Mouse (Mus musculus): Measurements from ENCODE around the gene Dgkh. TPM values are rescaled to one million over a fixed set of nuclear protein-coding genes. Genes with fewer than 3 reads are reported as not detected.
A peak's percentile ranks its signal among the peaks of the same experiment; 100 is the strongest.

Dgkh gene
- 6.6 and 6.8 TPM in 2 replicates for polyA plus RNA-seq (2012; ENCODE audit: insufficient read depth, insufficient read length, missing spikeins)

DNA sequence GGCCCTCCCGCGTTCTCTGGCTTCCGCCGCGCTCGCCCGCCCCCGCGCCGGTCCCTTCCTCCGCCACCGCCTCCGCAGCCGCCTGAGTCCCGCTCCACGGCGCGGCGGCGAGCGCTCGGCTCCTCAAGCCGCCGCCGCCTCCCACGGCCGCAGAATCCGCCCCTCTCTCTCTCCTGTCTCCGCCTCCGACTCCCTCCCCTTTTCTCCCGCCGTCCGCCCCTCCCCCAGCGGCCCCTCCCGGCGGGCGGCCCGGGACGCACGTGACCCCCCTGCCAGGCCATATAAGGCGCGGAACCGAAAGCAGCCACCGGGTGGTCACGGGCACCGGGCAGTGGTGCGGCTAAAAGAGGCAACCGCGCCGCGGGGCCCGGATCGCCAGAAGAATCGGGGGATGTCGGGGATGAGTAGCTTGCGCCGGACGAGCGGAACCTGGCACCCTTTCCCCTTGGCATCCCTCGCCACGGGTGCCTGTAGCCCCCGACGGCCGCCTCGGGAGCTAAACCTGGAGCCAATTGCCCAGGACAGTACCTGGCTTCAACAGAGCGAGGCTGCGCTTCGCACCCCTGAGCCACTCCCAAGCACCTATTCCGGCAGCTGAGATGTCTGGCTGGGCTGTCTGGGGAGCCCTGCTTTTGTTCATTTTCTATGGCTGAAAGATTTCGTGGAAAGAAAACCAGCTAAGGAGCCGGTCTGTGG lies at the start of gene Dgkh:
TSS of gene Dgkh (minus strand) at position 160 of the 696 bp plus-strand sequence.
- Histone ChIP-seq H3K4me3 (ENCODE audit: insufficient read depth, low read length) (peak within 1 kb of the TSS; percentile 94), H3K4me1 (ENCODE audit: control insufficient read depth, insufficient read depth, low read length) (peaks cover 22% of the 10 kb centered on the region), H3K27ac (ENCODE audit: insufficient read depth, low read depth, low read length) (peak within 1 kb of the TSS; percentile 76)
- TF ChIP-seq POLR2A (IDR thresholded peaks at IDR 0.05; ENCODE audit: borderline replicate concordance, low read depth, low read length) (no peak), CTCF (IDR thresholded peaks at IDR 0.05; ENCODE audit: low read depth, low read length) (no peak)

DNA sequence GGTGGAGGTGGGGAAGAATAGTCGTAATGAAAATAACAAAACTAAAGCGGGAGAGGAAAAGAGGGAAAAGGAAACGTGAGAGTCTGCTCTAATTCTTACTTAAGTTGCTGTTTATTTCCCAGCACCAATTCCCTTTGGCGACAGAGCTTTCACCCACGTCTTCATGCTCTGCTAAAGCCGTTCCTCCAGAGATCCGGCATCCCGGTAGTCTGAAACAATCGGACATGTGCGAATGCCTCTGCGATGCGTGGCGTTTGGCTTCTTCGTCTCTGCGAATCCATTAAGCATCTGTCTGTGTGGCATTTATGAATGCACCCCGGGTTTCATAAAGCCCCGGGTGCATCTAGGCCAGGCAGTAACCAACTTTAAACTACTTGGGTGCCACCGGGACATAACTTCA lies 44.6 kb upstream of the Dgkh start:
- Histone ChIP-seq H3K4me1 (ENCODE audit: control insufficient read depth, insufficient read depth, low read length) (peaks cover 9% of the 10 kb centered on the region), H3K27ac (ENCODE audit: insufficient read depth, low read depth, low read length) (no peak overlapping the region), H3K4me3 (ENCODE audit: insufficient read depth, low read length) (no peak overlapping the region)
- no peak for TF ChIP-seq POLR2A (IDR thresholded peaks at IDR 0.05; ENCODE audit: borderline replicate concordance, low read depth, low read length)
- no peak for TF ChIP-seq CTCF (IDR thresholded peaks at IDR 0.05; ENCODE audit: low read depth, low read length)

DNA sequence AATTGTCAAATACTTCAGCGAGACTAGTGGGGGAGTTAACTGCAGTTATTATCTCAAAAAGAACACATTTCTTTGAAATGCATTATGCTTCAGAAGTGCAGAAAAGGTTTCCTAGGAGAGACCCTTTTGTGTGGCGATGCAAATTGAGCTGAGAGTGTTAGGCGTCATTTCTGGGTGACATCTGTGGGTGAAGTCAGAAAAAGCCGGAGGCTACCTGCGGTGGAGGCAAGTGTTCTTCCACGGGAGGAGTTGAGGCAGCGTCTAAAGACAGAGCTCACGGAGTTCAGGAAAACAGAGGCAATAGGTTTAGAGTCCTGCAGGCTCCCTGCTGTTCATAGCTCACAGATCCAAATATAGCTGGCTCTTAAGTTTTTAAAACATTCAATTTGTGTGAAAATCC lies 44.1 kb upstream of the Dgkh start:
- TF ChIP-seq POLR2A (IDR thresholded peaks at IDR 0.05; ENCODE audit: borderline replicate concordance, low read depth, low read length) (no peak), CTCF (IDR thresholded peaks at IDR 0.05; ENCODE audit: low read depth, low read length) (no peak)
- peaks cover 9% of the 10 kb centered on the region for H3K4me1 ChIP-seq (ENCODE audit: control insufficient read depth, insufficient read depth, low read length)
- no peak overlapping the region for H3K4me3 ChIP-seq (ENCODE audit: insufficient read depth, low read length)
- no peak overlapping the region for H3K27ac ChIP-seq (ENCODE audit: insufficient read depth, low read depth, low read length)

DNA sequence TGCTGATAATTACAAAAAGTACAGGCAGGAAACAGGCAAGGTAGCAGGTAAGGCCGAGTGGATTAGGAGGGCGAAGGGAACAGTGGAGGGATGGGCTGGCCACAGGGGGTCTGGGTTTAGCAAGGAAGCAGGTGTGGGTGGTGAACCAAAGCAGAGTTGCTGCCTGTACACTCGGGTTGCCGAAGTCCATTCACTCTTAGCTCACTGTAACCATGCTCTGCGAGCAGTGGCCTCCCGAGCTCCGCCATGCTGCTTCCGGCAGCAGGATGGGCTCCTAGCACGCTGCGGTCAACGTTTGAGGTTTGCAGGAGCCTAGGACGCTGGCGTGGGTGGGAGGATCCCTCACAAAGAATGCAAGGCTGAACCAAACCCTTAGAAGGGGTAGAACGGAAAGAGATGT lies 43.1 kb upstream of the Dgkh start:
- peaks cover 12% of the 10 kb centered on the region for H3K4me1 ChIP-seq (ENCODE audit: control insufficient read depth, insufficient read depth, low read length)
- TF ChIP-seq CTCF (IDR thresholded peaks at IDR 0.05; ENCODE audit: low read depth, low read length) (no peak), POLR2A (IDR thresholded peaks at IDR 0.05; ENCODE audit: borderline replicate concordance, low read depth, low read length) (no peak)
- H3K4me3 ChIP-seq (ENCODE audit: insufficient read depth, low read length) = no peak overlapping the region
- no peak overlapping the region for H3K27ac ChIP-seq (ENCODE audit: insufficient read depth, low read depth, low read length)

DNA sequence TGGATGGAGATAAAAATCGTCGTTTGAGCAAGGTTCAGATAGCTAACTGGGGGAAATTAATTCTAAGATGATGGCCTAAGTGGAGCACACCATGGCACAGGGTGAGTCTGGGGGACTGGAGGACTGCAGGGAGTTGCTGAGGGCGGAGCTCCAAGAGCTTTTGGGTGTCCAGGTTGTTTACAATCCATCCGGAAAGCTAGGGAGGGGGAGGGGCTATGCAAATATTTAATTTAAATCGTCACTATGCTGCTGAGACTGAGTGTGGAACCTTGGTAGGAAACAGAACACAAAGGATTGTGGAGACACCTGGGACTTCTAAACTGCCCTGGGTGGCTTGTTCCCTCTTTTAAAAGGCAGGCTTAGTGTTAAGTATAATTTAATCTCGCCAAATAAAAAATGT lies 42.6 kb upstream of the Dgkh start:
- TF ChIP-seq POLR2A (IDR thresholded peaks at IDR 0.05; ENCODE audit: borderline replicate concordance, low read depth, low read length) = no peak
- TF ChIP-seq CTCF (IDR thresholded peaks at IDR 0.05; ENCODE audit: low read depth, low read length) = no peak
- no peak overlapping the region for H3K27ac ChIP-seq (ENCODE audit: insufficient read depth, low read depth, low read length)

DNA sequence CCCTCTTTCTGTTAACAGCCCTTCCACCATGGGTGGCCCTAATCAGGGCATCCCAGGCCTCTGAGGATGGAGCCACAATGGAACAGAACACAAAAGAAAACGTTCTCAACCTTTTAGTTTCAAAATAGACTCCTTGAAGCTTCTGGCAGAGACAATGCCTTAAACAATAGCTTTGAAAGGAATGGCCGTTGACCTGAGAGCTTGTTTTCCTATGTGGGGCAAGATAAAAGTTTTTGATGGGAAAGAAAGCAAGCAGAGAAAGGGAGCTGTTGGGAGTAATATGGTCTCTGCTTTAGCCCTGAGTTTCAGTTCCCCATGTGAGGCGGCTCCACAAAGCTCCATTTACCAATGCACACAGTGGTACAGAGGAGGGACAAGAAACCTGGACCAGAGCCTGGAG lies 37.9 kb upstream of the Dgkh start:
- Histone ChIP-seq H3K27ac (ENCODE audit: insufficient read depth, low read depth, low read length) (no peak overlapping the region), H3K4me3 (ENCODE audit: insufficient read depth, low read length) (no peak overlapping the region), H3K4me1 (ENCODE audit: control insufficient read depth, insufficient read depth, low read length) (peaks cover 16% of the 10 kb centered on the region)
- TF ChIP-seq CTCF (IDR thresholded peaks at IDR 0.05; ENCODE audit: low read depth, low read length) (no peak), POLR2A (IDR thresholded peaks at IDR 0.05; ENCODE audit: borderline replicate concordance, low read depth, low read length) (no peak)

More for the DNA sequence above, 42.6 kb upstream of the Dgkh start:
- Histone ChIP-seq H3K4me1 (ENCODE audit: control insufficient read depth, insufficient read depth, low read length) (peaks cover 16% of the 10 kb centered on the region), H3K4me3 (ENCODE audit: insufficient read depth, low read length) (no peak overlapping the region)

DNA sequence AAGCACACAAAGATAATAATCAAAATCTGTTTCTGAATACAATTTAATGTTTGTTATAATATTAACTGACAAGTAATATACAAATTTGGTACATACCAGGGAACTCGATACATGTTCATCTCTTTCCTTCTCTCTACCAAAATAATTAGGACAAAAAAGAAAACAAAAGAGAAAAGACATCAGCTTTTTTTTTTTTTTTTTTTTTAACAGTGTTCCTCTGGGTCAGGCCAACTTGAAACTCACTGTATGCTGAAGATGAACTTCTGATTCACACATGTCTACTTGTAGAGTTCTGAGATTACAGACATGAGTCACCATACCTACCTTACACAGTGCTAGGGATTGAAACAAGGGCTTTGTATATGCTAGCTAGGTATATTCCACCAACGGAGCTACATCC lies 28.5 kb upstream of the Dgkh start:
- TF ChIP-seq POLR2A (IDR thresholded peaks at IDR 0.05; ENCODE audit: borderline replicate concordance, low read depth, low read length) (no peak), CTCF (IDR thresholded peaks at IDR 0.05; ENCODE audit: low read depth, low read length) (no peak)
- H3K4me3 ChIP-seq (ENCODE audit: insufficient read depth, low read length) = no peak overlapping the region
- H3K27ac ChIP-seq (ENCODE audit: insufficient read depth, low read depth, low read length) = no peak overlapping the region

DNA sequence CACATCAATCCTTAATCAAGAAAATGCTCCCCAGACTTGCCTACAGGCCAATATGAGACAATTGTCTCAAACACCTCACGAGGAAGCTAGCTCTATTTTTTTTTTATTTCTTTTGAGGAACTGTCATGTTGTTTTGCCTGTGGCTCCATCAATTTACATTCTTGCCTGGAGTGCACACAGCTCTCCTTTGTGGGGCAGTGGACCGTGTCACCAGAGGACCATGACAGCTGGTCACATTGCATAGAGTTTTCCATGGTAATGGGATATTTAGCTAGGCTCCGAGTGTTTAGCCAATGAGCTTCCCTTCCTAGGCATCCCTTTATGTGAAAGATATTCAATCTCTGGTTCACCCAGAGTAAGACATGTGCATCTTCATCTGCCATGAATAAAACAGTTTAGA lies 26.9 kb upstream of the Dgkh start:
- Histone ChIP-seq H3K4me1 (ENCODE audit: control insufficient read depth, insufficient read depth, low read length) (peaks cover 25% of the 10 kb centered on the region), H3K27ac (ENCODE audit: insufficient read depth, low read depth, low read length) (no peak overlapping the region), H3K4me3 (ENCODE audit: insufficient read depth, low read length) (no peak overlapping the region)
- TF ChIP-seq CTCF (IDR thresholded peaks at IDR 0.05; ENCODE audit: low read depth, low read length) (no peak), POLR2A (IDR thresholded peaks at IDR 0.05; ENCODE audit: borderline replicate concordance, low read depth, low read length) (no peak)

More for the DNA sequence above, 28.5 kb upstream of the Dgkh start:
- peaks cover 28% of the 10 kb centered on the region for H3K4me1 ChIP-seq (ENCODE audit: control insufficient read depth, insufficient read depth, low read length)

DNA sequence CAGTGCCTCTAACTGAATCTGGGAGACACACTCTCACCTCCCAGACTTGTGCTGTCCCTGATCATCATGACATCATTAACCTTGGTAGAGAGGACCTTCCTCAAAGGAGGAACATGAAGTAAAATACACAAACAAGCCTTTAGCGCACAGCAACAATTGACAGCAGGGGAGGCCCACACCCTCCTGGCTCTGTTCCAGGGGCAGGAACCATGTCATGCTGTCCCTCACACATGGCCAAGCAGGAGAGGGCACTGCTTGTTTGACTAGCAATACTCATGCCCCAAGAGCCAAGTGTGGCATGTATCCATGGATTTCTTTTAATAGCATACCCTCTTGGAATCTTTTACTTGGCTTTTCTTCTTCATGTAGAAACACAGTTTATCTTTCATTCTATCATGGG lies 22.7 kb upstream of the Dgkh start:
- TF ChIP-seq POLR2A (IDR thresholded peaks at IDR 0.05; ENCODE audit: borderline replicate concordance, low read depth, low read length) (no peak), CTCF (IDR thresholded peaks at IDR 0.05; ENCODE audit: low read depth, low read length) (no peak)
- Histone ChIP-seq H3K4me1 (ENCODE audit: control insufficient read depth, insufficient read depth, low read length) (peaks cover 8% of the 10 kb centered on the region), H3K27ac (ENCODE audit: insufficient read depth, low read depth, low read length) (no peak overlapping the region), H3K4me3 (ENCODE audit: insufficient read depth, low read length) (no peak overlapping the region)

DNA sequence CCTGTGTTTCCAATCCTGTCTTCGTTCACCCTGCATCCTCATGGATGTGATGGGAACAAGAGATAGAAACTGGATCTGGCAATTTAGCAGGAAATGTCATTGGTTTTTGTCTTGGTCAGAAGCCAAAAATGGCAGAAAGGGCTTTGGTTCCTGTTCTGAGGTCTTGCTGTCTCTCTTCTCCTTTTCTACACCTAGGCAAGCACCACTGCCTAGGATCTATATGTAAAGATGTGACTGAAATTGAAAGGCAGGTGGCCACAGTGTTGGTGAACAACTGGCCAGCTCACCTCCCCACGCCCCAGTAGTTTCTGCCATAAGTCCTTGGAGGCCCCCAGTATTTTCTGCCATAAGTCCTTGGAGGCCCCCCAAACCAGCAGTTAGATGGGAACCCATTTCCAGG lies 16.1 kb upstream of the Dgkh start:
- Histone ChIP-seq H3K4me1 (ENCODE audit: control insufficient read depth, insufficient read depth, low read length) (peaks cover 27% of the 10 kb centered on the region), H3K27ac (ENCODE audit: insufficient read depth, low read depth, low read length) (peak overlapping the region; percentile 88), H3K4me3 (ENCODE audit: insufficient read depth, low read length) (no peak overlapping the region)
- TF ChIP-seq CTCF (IDR thresholded peaks at IDR 0.05; ENCODE audit: low read depth, low read length) (no peak), POLR2A (IDR thresholded peaks at IDR 0.05; ENCODE audit: borderline replicate concordance, low read depth, low read length) (no peak)
